ENCODE assay signal across 13 mouse cellular contexts in the genomic region with DNA sequence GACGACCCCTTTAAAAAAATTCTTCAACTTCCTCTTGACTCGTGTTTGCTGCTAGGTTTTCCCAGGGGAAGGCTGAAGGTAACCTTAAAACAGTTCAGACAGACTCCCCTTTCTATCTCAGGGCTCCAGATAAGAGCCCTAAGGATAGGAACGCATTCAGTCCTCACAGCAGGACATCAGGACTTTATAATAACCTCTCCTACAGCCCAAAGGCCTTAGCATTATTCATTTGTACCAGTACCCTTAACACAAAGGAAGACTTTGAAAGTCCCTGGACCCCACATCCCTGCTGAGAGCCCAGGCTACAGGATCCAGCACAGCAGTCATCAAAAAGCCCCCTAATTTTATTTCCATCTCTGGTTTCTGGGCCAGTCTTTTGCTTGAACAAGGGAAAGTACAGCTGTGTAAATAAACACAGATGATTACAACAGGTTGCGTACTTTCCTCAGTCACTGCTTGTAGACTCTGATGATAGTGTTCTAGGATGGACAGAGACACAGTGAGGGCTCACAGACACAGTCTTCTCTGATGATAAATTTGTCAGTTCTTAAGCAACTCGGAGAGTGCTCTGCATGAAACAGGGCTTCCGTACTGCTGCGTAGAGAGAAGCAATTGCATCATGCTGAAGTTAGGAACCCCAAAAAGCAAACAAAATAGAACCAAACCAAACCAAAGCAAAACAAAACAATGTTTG. TPM values are rescaled to one million over a fixed set of nuclear protein-coding genes. Genes with fewer than 3 reads are reported as not detected.
DNase-seq lines count a peak whose midpoint lies in the region; ATAC-seq and TF ChIP-seq lines count a peak whose summit lies in the region.
"Had no signal": no experiment of that assay in that cellular context is flagged by ENCODE, and none has a peak within 500 bp of the region (broad histone marks: within the 10 kb centered on the region; RNA-seq: fewer than 3 reads in every experiment).

No protein-coding gene starts in this region.

- peak; percentile 8 for DNase-seq in hindbrain, postnatal 0 days (ENCODE audit: low spot score)
- DNase-seq in hindbrain, embryonic 14.5 days (ENCODE audit: low spot score) = no peak
- DNase-seq in embryonic facial prominence, embryonic 10.5 days (ENCODE audit: low spot score) = peak; percentile 26
- no peak for DNase-seq in cerebellum, postnatal 25 days
- no peak for DNase-seq in urinary bladder, postnatal 4 days (ENCODE audit: low spot score in 2 of 2)
- DNase-seq in adrenal gland, postnatal 10 days = no peak
- DNase-seq: B cell, adult 2 months; cerebellum, adult 2 months; heart, postnatal 14 days; kidney, postnatal 4 days; lung, adult 2 months had no signal

- H3K9me3 ChIP-seq in hindbrain, postnatal 0 days (ENCODE audit: low read length) = no peaks in the 10 kb centered on the region
- H3K9me3 ChIP-seq in hindbrain, embryonic 14.5 days (ENCODE audit: control insufficient read depth, low read length) = no peaks in the 10 kb centered on the region
- H3K9me3 ChIP-seq in ES-Bruce4 (replicated peaks; ENCODE audit: control insufficient read depth, insufficient read depth, low read length, poor library complexity, severe bottlenecking) = peaks cover 5% of the 10 kb centered on the region; the same call in 1 of the 2 replicates
- no peaks in the 10 kb centered on the region for H3K9me3 ChIP-seq in embryonic facial prominence, embryonic 10.5 days

- no peaks in the 10 kb centered on the region for H3K4me1 ChIP-seq in hindbrain, postnatal 0 days (ENCODE audit: insufficient read depth, low read length)
- H3K4me1 ChIP-seq in hindbrain, embryonic 14.5 days (replicated peaks; ENCODE audit: control insufficient read depth, insufficient read depth, low read length) = 0 out of 2 replicates have a peak, but pooled peaks cover 3% of the 10 kb centered on the region
- H3K4me1 ChIP-seq in ES-Bruce4 (ENCODE audit: control insufficient read depth, insufficient read depth, low read length) = no peaks in the 10 kb centered on the region
- peaks cover 10% of the 10 kb centered on the region for H3K4me1 ChIP-seq in embryonic facial prominence, embryonic 10.5 days

- ATAC-seq in hindbrain, postnatal 0 days = no peak
- no peak for ATAC-seq in hindbrain, embryonic 14.5 days (ENCODE audit: low FRiP score)
- peak; percentile 80 for ATAC-seq in granulocyte monocyte progenitor cell, adult 5-6 weeks (replicated peaks; ENCODE audit: poor library complexity, severe bottlenecking)

- TF ChIP-seq EP300 in ES-Bruce4 (IDR thresholded peaks at IDR 0.05; ENCODE audit: insufficient read depth, low read depth, low read length) = no peak

- no peak overlapping the region for H3K4me3 ChIP-seq in hindbrain, postnatal 0 days (ENCODE audit: low read length)
- no peak overlapping the region for H3K4me3 ChIP-seq in hindbrain, embryonic 14.5 days (replicated peaks; ENCODE audit: low read length)
- no peak overlapping the region for H3K4me3 ChIP-seq in ES-Bruce4 (ENCODE audit: low read depth, low read length)
- H3K4me3 ChIP-seq in embryonic facial prominence, embryonic 10.5 days = no peak overlapping the region

- no peak overlapping the region for H3K27ac ChIP-seq in hindbrain, postnatal 0 days
- H3K27ac ChIP-seq in hindbrain, embryonic 14.5 days = no peak overlapping the region
- peak overlapping the region; percentile 42 for H3K27ac ChIP-seq in ES-Bruce4 (ENCODE audit: insufficient read depth, low read length)
- H3K27ac ChIP-seq in embryonic facial prominence, embryonic 10.5 days (replicated peaks) = peak overlapping the region; percentile 52; the same call in 1 of the 2 replicates

- no peaks in the 10 kb centered on the region for H3K27me3 ChIP-seq in hindbrain, postnatal 0 days (ENCODE audit: insufficient read depth, low read length)
- no peaks in the 10 kb centered on the region for H3K27me3 ChIP-seq in hindbrain, embryonic 14.5 days (ENCODE audit: control insufficient read depth, insufficient read depth, low read length)
- no peaks in the 10 kb centered on the region for H3K27me3 ChIP-seq in ES-Bruce4 (ENCODE audit: control insufficient read depth, insufficient read depth, low read length, poor library complexity, severe bottlenecking)
- H3K27me3 ChIP-seq in embryonic facial prominence, embryonic 10.5 days (replicated peaks; ENCODE audit: low read depth, poor library complexity, severe bottlenecking) = no peaks in the 10 kb centered on the region

- no peaks in the 10 kb centered on the region for H3K36me3 ChIP-seq in hindbrain, postnatal 0 days (ENCODE audit: insufficient read depth, low read length)
- no peaks in the 10 kb centered on the region for H3K36me3 ChIP-seq in hindbrain, embryonic 14.5 days (replicated peaks; ENCODE audit: control insufficient read depth, insufficient read depth)
- no peaks in the 10 kb centered on the region for H3K36me3 ChIP-seq in ES-Bruce4 (ENCODE audit: control insufficient read depth, insufficient read depth, low read length, poor library complexity, severe bottlenecking)
- H3K36me3 ChIP-seq in embryonic facial prominence, embryonic 10.5 days (replicated peaks) = no peaks in the 10 kb centered on the region

- TF ChIP-seq CTCF in hindbrain, postnatal 0 days (IDR thresholded peaks at IDR 0.05; ENCODE audit: low read depth) = no peak
- no peak for TF ChIP-seq CTCF in ES-Bruce4 (IDR thresholded peaks at IDR 0.05; ENCODE audit: low read depth, low read length)

- no peak overlapping the region for H3K9ac ChIP-seq in hindbrain, postnatal 0 days (replicated peaks; ENCODE audit: low read length)
- no peak overlapping the region for H3K9ac ChIP-seq in hindbrain, embryonic 14.5 days
- no peak overlapping the region for H3K9ac ChIP-seq in ES-Bruce4 (ENCODE audit: low read depth, poor library complexity, severe bottlenecking)

- no peak for TF ChIP-seq POLR2A in ES-Bruce4 (IDR thresholded peaks at IDR 0.05; ENCODE audit: insufficient read depth, low read length)

- no peak overlapping the region for H3K4me2 ChIP-seq in hindbrain, postnatal 0 days (ENCODE audit: low read depth, low read length)
- H3K4me2 ChIP-seq in hindbrain, embryonic 14.5 days (replicated peaks) = no peak overlapping the region

- WGBS in hindbrain, postnatal 0 days = 26% methylated on average over 7 of the region's 7 CpGs
- WGBS in hindbrain, embryonic 14.5 days = 21% methylated on average over 7 of the region's 7 CpGs
- WGBS in embryonic facial prominence, embryonic 10.5 days = 19% methylated on average over 7 of the region's 7 CpGs

RNA-seq across cellular contexts. Expression of a gene that starts 23.3 kb away (rescaled TPM):
- total RNA-seq in hindbrain, postnatal 0 days (2014; rRNA removed) = 320 and 325 TPM in 2 replicates
- 288 and 331 TPM in 2 replicates for polyA plus RNA-seq in hindbrain, postnatal 0 days (2015; fragmentation: Nextera tagmentation; extraction: Ambion mirVana)
- 242 and 264 TPM in 2 replicates for polyA plus RNA-seq in hindbrain, embryonic 14.5 days (2014; fragmentation: Nextera tagmentation; extraction: Ambion mirVana)
- 21.7 and 25.4 TPM in 2 replicates for polyA plus RNA-seq in ES-Bruce4 (2011; ENCODE audit: insufficient read depth, insufficient read length, low read depth, missing spikeins)
- polyA plus RNA-seq in embryonic facial prominence, embryonic 10.5 days (2016; fragmentation: Nextera tagmentation; extraction: Ambion mirVana) = 24.2 and 25.7 TPM in 2 replicates
- not detected in 2 replicates for total RNA-seq in granulocyte monocyte progenitor cell, adult 5-6 weeks (2014; fragmentation: Nextera tagmentation)
- total RNA-seq in granulocyte monocyte progenitor cell, adult 5-6 weeks (2017) = 1.5 TPM in 1 of 2 replicates, not detected in the other
- total RNA-seq in adrenal gland, postnatal 10 days (2021) = 10 to 100 TPM; 10.4 to 18.5 TPM

Comparison
In these comparisons a context has a peak if more than half of its experiments do, and no peak if none do; other contexts are left out.
1. DNase-seq: peak in hindbrain, postnatal 0 days (single experiment) and embryonic facial prominence, embryonic 10.5 days (single experiment); none in hindbrain, embryonic 14.5 days (single experiment), cerebellum, postnatal 25 days (0 of 2), urinary bladder, postnatal 4 days (0 of 2) and adrenal gland, postnatal 10 days (single experiment).
2. H3K27ac ChIP-seq: peak in ES-Bruce4 (single experiment) and embryonic facial prominence, embryonic 10.5 days (single experiment); none in hindbrain, postnatal 0 days (single experiment) and hindbrain, embryonic 14.5 days (single experiment).